Mouse (Mus musculus): ENCODE results near the gene Ltc4s. TPM values are rescaled to one million over a fixed set of nuclear protein-coding genes. Genes with fewer than 3 reads are reported as not detected.

Gene Ltc4s
- total RNA-seq, 2 experiments from 2014 or later, result 4.4 to 6.0 TPM

- no peak for DNase-seq (ENCODE audit: low spot score in 2 of 2)
Measured at GRCm38 (mm10) chr11:50201590-50201989, 36.8 kb downstream of the Ltc4s start.

DNA sequence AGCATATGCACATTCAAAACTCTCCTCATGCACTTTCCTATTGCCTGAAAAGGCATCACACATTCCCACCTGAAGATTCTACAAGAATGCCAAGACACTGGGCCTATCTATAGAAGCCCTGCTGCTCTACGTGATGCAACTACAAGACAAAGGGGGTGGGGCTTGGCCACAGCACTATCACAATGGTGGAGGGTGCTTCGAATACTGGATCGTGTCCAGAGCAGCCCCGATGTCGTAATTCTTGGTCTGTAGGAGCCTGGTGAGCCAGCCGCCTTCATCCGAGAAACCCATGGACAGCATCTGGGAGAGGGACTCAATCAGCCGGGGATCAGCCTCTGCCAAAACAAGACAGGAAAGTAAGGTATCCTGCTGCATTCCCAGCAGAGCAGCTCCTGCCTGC is 37.8 kb downstream of the Ltc4s start:
- no peak for DNase-seq (ENCODE audit: low spot score in 2 of 2)

- no peak for DNase-seq (ENCODE audit: low spot score in 2 of 2)
Measured at GRCm38 (mm10) chr11:50198916-50199315, 39.5 kb downstream of the Ltc4s start.

DNA sequence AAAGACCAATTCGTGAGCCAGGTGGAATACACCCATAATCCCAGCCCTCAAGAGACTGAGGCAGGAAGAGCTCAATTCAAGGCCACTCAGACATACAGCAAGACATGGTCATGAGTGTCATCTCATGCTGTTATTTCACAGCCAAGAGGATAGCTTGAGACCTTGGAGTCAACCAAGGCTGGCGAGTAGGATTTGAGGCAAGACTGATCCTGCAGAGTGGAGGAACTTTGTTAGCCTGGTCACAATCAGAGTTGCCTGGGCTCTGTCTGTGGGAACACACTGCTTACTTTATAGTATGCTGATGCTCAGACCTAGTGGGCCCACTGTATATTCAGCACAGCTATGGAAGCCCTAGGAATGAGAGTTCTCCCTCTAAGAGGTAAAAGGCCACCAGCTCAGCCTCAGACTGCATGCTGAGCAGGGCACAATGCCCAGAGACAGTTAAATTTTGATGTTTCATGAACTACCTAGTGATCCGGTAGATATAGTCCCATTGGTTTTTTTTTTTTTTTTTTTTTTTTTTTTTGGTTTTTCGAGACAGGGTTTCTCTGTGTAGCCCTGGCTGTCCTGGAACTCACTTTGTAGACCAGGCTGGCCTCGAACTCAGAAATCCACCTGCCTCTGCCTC is 40.1 kb downstream of the Ltc4s start:
- DNase-seq (ENCODE audit: low spot score in 2 of 2), result no peak

- DNase-seq (ENCODE audit: low spot score in 2 of 2), result no peak
Measured at GRCm38 (mm10) chr11:50197500-50197899, 40.9 kb downstream of the Ltc4s start.

- DNase-seq (ENCODE audit: low spot score in 2 of 2), result no peak
Measured at GRCm38 (mm10) chr11:50194793-50195192, 43.6 kb downstream of the Ltc4s start.

DNA sequence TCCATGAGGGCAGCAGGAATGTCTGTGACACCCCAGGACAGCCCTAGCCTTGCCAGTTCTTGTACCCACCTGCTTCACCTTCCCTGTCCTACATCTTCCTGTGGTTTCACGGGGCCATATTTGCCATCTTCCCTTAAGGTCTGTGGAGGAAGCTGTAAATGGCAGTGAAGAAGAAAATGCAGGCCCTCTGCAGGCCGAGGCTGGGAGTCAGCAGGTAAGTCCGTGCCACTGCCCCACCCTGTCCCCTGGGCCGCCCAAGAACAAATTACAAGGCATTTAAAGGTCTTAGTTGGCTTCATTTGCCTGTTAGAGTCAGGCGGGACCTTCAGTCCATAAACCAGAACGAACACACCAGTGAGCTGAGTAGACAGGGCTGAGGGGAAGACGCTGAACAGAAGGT is 44.3 kb downstream of the Ltc4s start:
- DNase-seq (ENCODE audit: low spot score in 2 of 2), result no peak

DNA sequence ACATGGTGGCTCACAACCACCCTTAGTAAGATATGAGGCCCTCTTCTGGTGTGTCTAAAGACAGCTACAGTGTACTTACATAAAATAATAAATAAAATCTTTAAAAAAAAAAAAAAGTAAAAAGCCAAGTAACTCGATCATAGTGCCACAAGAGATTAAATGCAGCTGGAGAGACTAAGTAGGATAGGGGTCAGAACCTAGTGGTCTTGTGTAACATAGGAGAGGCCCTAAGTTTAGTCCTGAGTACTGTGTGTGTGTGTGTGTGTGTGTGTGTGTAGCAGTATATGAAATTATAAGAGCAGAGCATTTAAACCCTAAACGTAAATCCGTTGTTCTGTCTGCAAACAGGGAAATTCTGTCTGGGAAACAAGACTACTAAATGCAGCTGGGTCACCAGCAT is 46.1 kb downstream of the Ltc4s start:
- DNase-seq (ENCODE audit: low spot score in 2 of 2), result no peak

GRCm38 (mm10) chr11:50190362-50190761 is 48.1 kb downstream of the Ltc4s start:
- DNase-seq (ENCODE audit: low spot score in 2 of 2), result no peak

GRCm38 (mm10) chr11:50188682-50189081 is 49.7 kb downstream of the Ltc4s start:
- DNase-seq (ENCODE audit: low spot score in 2 of 2), result no peak

Small RNAs within 50 kb of the gene (microRNA-seq; reads per million reads assigned to microRNA genes)
- gene Mir6919, result not detected

Other genes starting within 250 kb of the Ltc4s start
- gene Rnf130, start 213.3 kb downstream of the Ltc4s start, total RNA-seq (2021), result 10 to 100 TPM; 73.5 to 82.1 TPM
- gene Tbc1d9b, start 107.2 kb downstream of the Ltc4s start, total RNA-seq (2021), result 100 to 1,000 TPM; 108 to 120 TPM
- 10 to 100 TPM; 24.8 to 26.2 TPM for gene Mrnip, start 64.2 kb downstream of the Ltc4s start, total RNA-seq (2021)
- gene Sqstm1, start 27.8 kb downstream of the Ltc4s start, total RNA-seq (2021), result 100 to 1,000 TPM; 502 to 551 TPM
- 100 to 1,000 TPM; 159 to 178 TPM for gene Mgat4b, start 27.7 kb downstream of the Ltc4s start, total RNA-seq (2021)
- 10 to 100 TPM; 34.4 to 36.7 TPM for gene Maml1, start 53.7 kb upstream of the Ltc4s start, total RNA-seq (2021)
- gene Canx, start 87.1 kb upstream of the Ltc4s start, total RNA-seq (2021), result 100 to 1,000 TPM; 444 to 454 TPM
- not detected for gene Cby3, start 115.8 kb upstream of the Ltc4s start, total RNA-seq (2021)
- gene Hnrnph1, start 138.4 kb upstream of the Ltc4s start, total RNA-seq (2021), result 100 to 1,000 TPM; 380 to 474 TPM
- gene Rufy1, start 192.5 kb upstream of the Ltc4s start, total RNA-seq (2021), result 10 to 100 TPM; 32.8 to 34.2 TPM